Mouse (Mus musculus) T-helper 17 cell (primary cell): ENCODE measurements around the gene Cnga1.

Source experiments
- in situ Hi-C, 2 experiments: fragments of 300-600 bp; cut with MboI, MseI; formaldehyde crosslinking; loops; 1 replicate in 1 of 2; 2 replicates in 1 of 2; pipeline ENCODE4 v1.15.1; 2025; ENCODE audit warnings: high pct_unique_total_duplicates in 2 of 2

The Cnga1 gene

GRCm38 (mm10) chr5:72644175-72644574 lies at the start of gene Cnga1:
Gene Cnga1, minus strand, starts transcription at chr5:72644275.
- in situ Hi-C loops: no loop called here

- in situ Hi-C loops: no loop called here
These were observed 46.4 kb upstream of the Cnga1 start for GRCm38 (mm10) chr5:72690516-72690915.

- in situ Hi-C loops: loop anchor here in 1 of 2 experiments (10.0 kb wide), 1 partner anchor 325 kb away; no protein-coding TSS in a partner anchor
These were observed 45.5 kb upstream of the Cnga1 start for GRCm38 (mm10) chr5:72689556-72689955.

GRCm38 (mm10) chr5:72681451-72681850 lies 37.4 kb upstream of the Cnga1 start:
- in situ Hi-C loops: loop anchor here in 1 of 2 experiments (10.0 kb wide), 1 partner anchor 317 kb away; no protein-coding TSS in a partner anchor

GRCm38 (mm10) chr5:72674994-72675542 lies 31.0 kb upstream of the Cnga1 start:
- in situ Hi-C loops: loop anchor here in 1 of 2 experiments (10.0 kb wide), 1 partner anchor 110 kb away; no protein-coding TSS in a partner anchor

GRCm38 (mm10) chr5:72671017-72671699 lies 27.1 kb upstream of the Cnga1 start:
- in situ Hi-C loops: loop anchor here in 1 of 2 experiments (10.0 kb wide), 1 partner anchor 106 kb away; no protein-coding TSS in a partner anchor

- in situ Hi-C loops: no loop called here
These were observed 24.3 kb upstream of the Cnga1 start for GRCm38 (mm10) chr5:72668351-72668750.

- in situ Hi-C loops: no loop called here
These were observed 22.4 kb upstream of the Cnga1 start for GRCm38 (mm10) chr5:72666428-72666827.

- in situ Hi-C loops: no loop called here
These were observed 21.2 kb upstream of the Cnga1 start for GRCm38 (mm10) chr5:72665281-72665680.

GRCm38 (mm10) chr5:72664854-72665253 lies 20.8 kb upstream of the Cnga1 start:
- in situ Hi-C loops: loop anchor here in 1 of 2 experiments (5.0 kb wide), 1 partner anchor 87 kb away; the partner anchor contains the start of gene Txk

- in situ Hi-C loops: loop anchor here in 1 of 2 experiments (5.0 kb wide), 1 partner anchor 88 kb away; the partner anchor contains the start of gene Txk
These were observed 20.1 kb upstream of the Cnga1 start for GRCm38 (mm10) chr5:72664126-72664525.

- in situ Hi-C loops: loop anchor here in 1 of 2 experiments (5.0 kb wide), 1 partner anchor 91 kb away; the partner anchor contains the start of gene Txk
These were observed 17.1 kb upstream of the Cnga1 start for GRCm38 (mm10) chr5:72661051-72661781.

- in situ Hi-C loops: no loop called here
These were observed 14.3 kb upstream of the Cnga1 start for GRCm38 (mm10) chr5:72658375-72658774.

GRCm38 (mm10) chr5:72656270-72656791 lies 12.3 kb upstream of the Cnga1 start:
- in situ Hi-C loops: no loop called here

GRCm38 (mm10) chr5:72653068-72653674 lies 9.1 kb upstream of the Cnga1 start:
- in situ Hi-C loops: no loop called here

- in situ Hi-C loops: loop anchor here in 1 of 2 experiments (5.0 kb wide), 1 partner anchor 73 kb away; no protein-coding TSS in a partner anchor
These were observed 5.1 kb upstream of the Cnga1 start for GRCm38 (mm10) chr5:72648987-72649735.

GRCm38 (mm10) chr5:72647958-72648595 lies 4.0 kb upstream of the Cnga1 start:
- in situ Hi-C loops: loop anchor here in 1 of 2 experiments (5.0 kb wide), 1 partner anchor 74 kb away; no protein-coding TSS in a partner anchor

- in situ Hi-C loops: loop anchor here in 1 of 2 experiments (5.0 kb wide), 1 partner anchor 75 kb away; no protein-coding TSS in a partner anchor
These were observed 3.4 kb upstream of the Cnga1 start, which contains the start of gene Nipal1 for GRCm38 (mm10) chr5:72647418-72647907. Gene Nipal1, plus strand, starts transcription at chr5:72647795.

GRCm38 (mm10) chr5:72646996-72647395 lies 2.9 kb upstream of the Cnga1 start:
- in situ Hi-C loops: loop anchor here in 1 of 2 experiments (5.0 kb wide), 1 partner anchor 75 kb away; no protein-coding TSS in a partner anchor
